Mouse (Mus musculus) bone marrow, adult 2 months (tissue): Measurements from ENCODE around the gene Tnik.

Experiments used
- CTCF ChIP-seq: fragments of 200-500 bp; IDR thresholded peaks from 2 replicates; pipeline ENCODE4 v1.5.1; 2011; ENCODE audit warnings: low read length, control low read depth; ENCODE audit not compliant: control insufficient read depth, insufficient read depth
- POLR2A ChIP-seq: fragments of 200-500 bp; IDR thresholded peaks from 2 replicates; pipeline ENCODE4 v1.6.1; 2011; ENCODE audit warnings: low read depth, mild to moderate bottlenecking, control low read depth, low read length, borderline replicate concordance; ENCODE audit not compliant: control insufficient read depth

DNA sequence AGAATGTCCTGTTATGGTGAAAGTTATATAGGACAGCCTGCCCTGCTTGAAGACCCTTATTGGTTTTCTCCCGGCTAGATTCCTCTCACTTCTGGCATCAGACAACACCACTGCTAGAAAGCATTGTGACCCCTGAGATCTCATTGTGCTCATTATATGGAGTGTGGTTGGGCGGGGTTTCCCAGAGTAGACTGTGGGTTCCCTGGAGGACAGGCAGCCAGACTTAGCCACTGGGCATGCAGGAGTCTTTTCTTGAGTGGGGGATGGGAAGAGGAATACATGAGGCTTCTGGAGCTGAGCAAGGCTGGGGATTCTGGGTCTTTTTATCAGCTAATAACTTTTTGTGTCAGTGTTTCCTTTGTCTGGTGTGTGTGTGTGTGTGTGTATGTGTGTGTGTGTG, 153.0 kb downstream of the Tnik start:
- TF ChIP-seq POLR2A, result no peak
- no peak for TF ChIP-seq CTCF
